Mouse (Mus musculus): ENCODE results near the gene Lrrc58. TPM values are rescaled to one million over a fixed set of nuclear protein-coding genes. Genes with fewer than 3 reads are reported as not detected.

Gene Lrrc58
- polyA plus RNA-seq, 1 experiment from 2014 or later = 52.4 TPM

DNA sequence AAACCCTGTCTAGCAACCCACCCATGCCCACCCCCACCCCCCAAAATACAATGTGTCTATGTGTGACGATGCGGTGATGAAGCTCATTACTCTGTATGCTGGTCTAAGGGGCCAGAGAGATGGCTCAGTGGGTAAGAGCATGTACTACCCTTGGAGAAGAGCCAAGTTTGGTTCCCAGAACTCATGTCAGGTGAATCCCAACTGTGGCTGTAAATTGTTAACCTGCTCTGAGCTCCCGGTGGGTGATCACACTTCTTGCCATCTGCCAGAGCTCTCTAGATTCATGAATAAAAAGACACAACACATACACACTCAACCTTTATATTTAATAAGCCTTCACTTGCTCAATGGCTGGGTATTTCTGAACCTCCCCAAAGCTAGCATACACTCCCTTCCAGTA lies 38.3 kb downstream of the Lrrc58 start:
- H3K27me3 ChIP-seq (replicated peaks) = no peaks in the 10 kb centered on the region
- no peak overlapping the region for H3K27ac ChIP-seq
- H3K9ac ChIP-seq = no peak overlapping the region
- H3K4me3 ChIP-seq (replicated peaks) = no peak overlapping the region
- H3K4me2 ChIP-seq (replicated peaks) = no peak overlapping the region
- WGBS = 88% methylated on average over 3 of the region's 3 CpGs
- H3K4me1 ChIP-seq (replicated peaks) = no peaks in the 10 kb centered on the region
- no peaks in the 10 kb centered on the region for H3K9me3 ChIP-seq
- H3K36me3 ChIP-seq = no peaks in the 10 kb centered on the region
- ATAC-seq = no peak

DNA sequence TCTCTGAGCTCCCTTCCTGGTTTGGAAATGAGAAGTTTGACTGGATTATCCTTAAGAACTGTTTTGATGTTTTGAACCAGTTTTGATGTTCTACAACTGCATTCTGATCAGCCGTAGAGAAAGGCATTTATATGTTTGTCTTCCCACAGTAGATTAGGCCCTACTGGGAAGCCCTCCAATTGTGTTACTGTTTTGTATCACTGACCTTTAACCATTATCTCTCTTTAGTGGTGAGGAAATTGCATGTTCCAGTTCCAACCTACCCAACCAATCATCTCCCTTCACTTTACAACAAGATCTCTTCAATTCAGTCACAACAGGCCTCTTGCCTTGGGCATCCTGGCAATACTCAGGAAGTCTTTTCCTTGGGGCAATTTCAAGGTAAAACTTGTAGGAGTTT lies 42.9 kb downstream of the Lrrc58 start:
- H3K27ac ChIP-seq = no peak overlapping the region
- no peaks in the 10 kb centered on the region for H3K9me3 ChIP-seq
- no peaks in the 10 kb centered on the region; the same call in 1 of the 2 replicates for H3K27me3 ChIP-seq (replicated peaks)
- ATAC-seq = no peak
- H3K9ac ChIP-seq = no peak overlapping the region
- no peaks in the 10 kb centered on the region for H3K4me1 ChIP-seq (replicated peaks)
- H3K4me3 ChIP-seq (replicated peaks) = no peak overlapping the region
- H3K4me2 ChIP-seq (replicated peaks) = no peak overlapping the region
- 69% methylated on average over 1 of the region's 1 CpGs for WGBS
- H3K36me3 ChIP-seq = no peaks in the 10 kb centered on the region

DNA sequence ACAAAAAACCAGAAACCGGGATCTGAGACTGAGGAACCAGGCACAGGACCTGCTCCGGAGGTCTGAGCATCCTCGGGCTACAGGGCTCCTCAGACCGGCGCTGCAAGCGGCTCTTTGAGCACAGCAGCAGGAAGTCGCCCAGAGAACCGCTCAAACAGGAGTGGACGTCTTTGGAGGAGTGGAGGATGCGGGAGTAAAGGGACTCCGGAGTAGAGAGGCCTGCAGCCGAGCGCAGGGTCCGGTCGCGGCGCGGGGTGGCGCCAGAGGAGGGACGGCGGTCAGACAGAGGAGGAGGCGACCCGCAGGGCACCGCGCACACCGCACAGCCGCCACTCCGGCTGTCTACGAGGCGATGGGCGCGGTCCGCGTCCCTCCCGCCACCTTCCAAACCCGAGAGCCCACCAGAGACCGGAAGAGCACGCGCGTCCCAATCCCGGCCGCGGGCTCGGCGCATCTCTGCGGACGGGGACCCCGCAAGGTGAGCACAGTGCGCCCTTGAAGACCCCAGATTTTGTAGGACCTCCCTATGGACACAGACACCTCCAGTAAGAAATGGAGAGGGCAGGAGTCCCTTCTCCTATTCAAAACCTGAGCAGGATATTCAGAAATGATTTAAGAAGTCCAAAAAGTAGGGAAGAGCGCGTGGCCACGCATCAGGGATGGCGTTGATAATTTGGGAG lies 48.1 kb downstream of the Lrrc58 start, which contains the start of gene Gpr156:
Gene Gpr156 (plus strand): TSS at position 359 of the 680 bp plus-strand sequence.
- H3K4me3 ChIP-seq (replicated peaks) = peak within 1 kb of the TSS; percentile 50
- peak within 1 kb of the TSS; percentile 47 for H3K9ac ChIP-seq
- peak; percentile 88 for ATAC-seq
- H3K27me3 ChIP-seq (replicated peaks) = no peaks in the 10 kb centered on the region; the same call in 1 of the 2 replicates
- 2% methylated on average over 52 of the region's 53 CpGs for WGBS
- no peak within 1 kb of the TSS for H3K27ac ChIP-seq
- H3K9me3 ChIP-seq = no peaks in the 10 kb centered on the region
- no peaks in the 10 kb centered on the region for H3K4me1 ChIP-seq (replicated peaks)
- H3K4me2 ChIP-seq (replicated peaks) = peak within 1 kb of the TSS; percentile 97
- no peaks in the 10 kb centered on the region for H3K36me3 ChIP-seq

DNA sequence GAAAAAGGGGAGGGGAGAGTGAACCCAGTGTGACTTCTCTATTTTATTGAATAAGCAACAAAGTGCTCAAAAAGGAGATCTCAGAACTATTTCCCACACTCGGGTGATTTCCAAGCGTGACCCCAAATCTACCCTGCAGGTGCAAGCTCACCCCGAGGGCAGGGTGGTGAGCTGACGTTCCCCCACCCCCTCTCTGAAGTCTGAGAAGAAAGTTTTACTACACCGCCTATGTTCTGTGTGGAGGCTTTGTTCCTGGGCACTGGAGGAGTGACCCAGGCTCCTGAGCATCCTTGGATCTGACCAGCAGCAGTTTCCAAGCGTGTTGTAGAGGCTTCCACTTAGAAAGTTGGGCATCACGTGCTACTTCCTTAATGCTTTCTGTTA lies 48.6 kb downstream of the Lrrc58 start:
- ATAC-seq = no peak
- Histone ChIP-seq H3K9ac (no peak overlapping the region), H3K9me3 (no peaks in the 10 kb centered on the region), H3K4me3 (replicated peaks) (peak overlapping the region; percentile 50; the same call in 1 of the 2 replicates), H3K4me2 (replicated peaks) (peak overlapping the region; percentile 97), H3K27ac (no peak overlapping the region), H3K4me1 (replicated peaks) (no peaks in the 10 kb centered on the region), H3K36me3 (no peaks in the 10 kb centered on the region), H3K27me3 (replicated peaks) (no peaks in the 10 kb centered on the region; the same call in 1 of the 2 replicates)
- WGBS = 24% methylated on average over 7 of the region's 7 CpGs

DNA sequence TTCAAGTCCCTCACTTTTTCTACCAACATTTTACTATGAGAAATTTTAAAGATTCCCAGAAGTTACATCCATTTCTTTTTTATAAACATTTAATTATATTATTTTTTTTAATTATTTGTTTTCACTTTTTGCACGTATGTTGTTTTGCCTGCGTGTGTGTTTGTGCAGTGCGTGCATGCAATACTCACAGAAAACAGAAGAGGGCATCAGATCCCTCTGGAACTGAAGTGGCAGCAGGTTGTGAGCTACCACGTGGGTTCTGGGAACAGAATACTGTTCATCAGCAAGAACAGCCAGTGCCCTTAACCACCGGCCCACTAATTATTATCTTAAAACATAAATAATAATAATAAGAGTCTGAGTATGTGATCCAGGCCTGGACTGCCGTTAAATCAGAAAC lies 50.8 kb downstream of the Lrrc58 start:
- no peaks in the 10 kb centered on the region for H3K4me1 ChIP-seq (replicated peaks)
- H3K9ac ChIP-seq = no peak overlapping the region
- no peak overlapping the region for H3K4me2 ChIP-seq (replicated peaks)
- no peaks in the 10 kb centered on the region for H3K9me3 ChIP-seq
- ATAC-seq = no peak
- no peak overlapping the region for H3K4me3 ChIP-seq (replicated peaks)
- no peaks in the 10 kb centered on the region for H3K36me3 ChIP-seq
- no peaks in the 10 kb centered on the region; the same call in 1 of the 2 replicates for H3K27me3 ChIP-seq (replicated peaks)
- 85% methylated on average over 6 of the region's 6 CpGs for WGBS
- no peak overlapping the region for H3K27ac ChIP-seq

DNA sequence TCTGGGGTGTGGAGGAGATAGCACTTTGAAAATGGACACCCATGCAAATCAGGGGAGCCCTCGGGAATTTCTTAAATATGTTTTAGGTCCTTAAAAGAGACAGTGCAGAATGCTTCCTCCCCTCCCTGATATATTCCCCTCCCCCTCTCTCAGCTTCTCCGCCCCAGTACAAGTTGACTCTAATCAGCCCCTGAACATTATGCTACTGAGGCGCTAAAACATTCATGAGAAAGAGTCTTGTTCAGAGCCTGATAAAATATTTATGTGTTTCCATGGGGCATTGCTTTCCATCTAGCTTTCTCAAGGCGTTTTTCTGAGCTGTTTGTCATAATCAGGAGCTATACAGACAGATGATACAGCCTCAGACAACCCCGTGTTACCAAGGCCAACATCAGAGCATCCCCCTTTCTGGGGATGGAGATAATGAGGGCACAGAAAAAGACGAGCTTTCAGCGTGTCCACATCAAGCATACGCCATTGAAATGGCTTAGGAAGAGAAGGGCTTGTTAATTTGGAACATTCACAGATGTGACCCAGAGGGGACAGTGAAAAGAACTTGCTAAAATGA lies 52.7 kb downstream of the Lrrc58 start:
- ATAC-seq = no peak
- Histone ChIP-seq H3K27me3 (replicated peaks) (no peaks in the 10 kb centered on the region; the same call in 1 of the 2 replicates), H3K27ac (no peak overlapping the region)

DNA sequence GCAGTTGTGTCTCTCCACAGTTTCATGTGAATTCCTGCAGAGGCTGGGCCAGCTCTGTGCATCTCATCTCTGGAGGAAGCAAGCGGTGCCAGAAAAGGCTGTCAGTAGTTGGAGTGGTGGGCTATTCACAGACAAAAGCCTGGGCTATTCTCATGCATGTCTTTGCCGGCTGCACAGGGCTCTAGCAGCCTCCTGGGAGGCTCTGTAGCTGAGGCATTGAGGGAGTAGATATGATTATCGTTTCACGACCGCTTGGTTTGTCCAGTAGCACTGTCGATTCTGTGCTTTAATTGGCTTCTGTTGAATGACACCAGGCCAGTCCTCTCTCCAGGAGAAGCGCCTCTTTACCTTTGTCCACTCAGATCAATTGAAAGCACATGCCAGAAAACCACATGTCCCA lies 57.9 kb downstream of the Lrrc58 start:
- Histone ChIP-seq H3K4me2 (replicated peaks) (no peak overlapping the region), H3K27me3 (replicated peaks) (no peaks in the 10 kb centered on the region), H3K4me3 (replicated peaks) (no peak overlapping the region), H3K27ac (no peak overlapping the region), H3K9ac (no peak overlapping the region), H3K4me1 (replicated peaks) (no peaks in the 10 kb centered on the region), H3K36me3 (no peaks in the 10 kb centered on the region), H3K9me3 (no peaks in the 10 kb centered on the region)
- no peak for ATAC-seq
- WGBS = 67% methylated on average over 7 of the region's 7 CpGs

More for the DNA sequence above, 52.7 kb downstream of the Lrrc58 start:
- H3K9ac ChIP-seq = no peak overlapping the region
- 70% methylated on average over 8 of the region's 8 CpGs for WGBS
- H3K4me1 ChIP-seq (replicated peaks) = no peaks in the 10 kb centered on the region
- H3K4me2 ChIP-seq (replicated peaks) = no peak overlapping the region
- no peaks in the 10 kb centered on the region for H3K9me3 ChIP-seq
- H3K4me3 ChIP-seq (replicated peaks) = no peak overlapping the region
- H3K36me3 ChIP-seq = no peaks in the 10 kb centered on the region

DNA sequence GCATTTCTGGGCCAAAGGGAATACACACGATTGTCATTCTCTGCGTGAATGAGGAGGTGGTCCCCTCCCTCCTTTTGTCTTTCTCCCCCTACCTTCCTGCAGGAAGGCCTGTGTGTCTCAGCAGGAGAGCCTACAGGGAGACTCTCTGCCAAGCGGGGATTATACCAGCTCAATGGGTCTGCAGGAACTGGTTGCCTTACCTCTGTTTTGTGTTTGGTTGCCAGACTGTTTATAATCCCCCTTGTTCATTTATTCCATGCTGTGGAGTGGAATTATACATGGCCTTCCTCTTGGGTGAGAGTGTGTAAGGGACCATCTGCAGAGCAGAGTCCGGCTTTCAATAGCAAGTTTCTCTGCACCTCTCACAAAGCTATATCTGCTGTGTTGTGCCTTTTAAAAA lies 58.9 kb downstream of the Lrrc58 start:
- H3K4me1 ChIP-seq (replicated peaks) = no peaks in the 10 kb centered on the region
- no peak overlapping the region for H3K9ac ChIP-seq
- H3K9me3 ChIP-seq = no peaks in the 10 kb centered on the region
- ATAC-seq = no peak
- WGBS = 64% methylated on average over 4 of the region's 4 CpGs
- H3K4me2 ChIP-seq (replicated peaks) = no peak overlapping the region
- H3K27me3 ChIP-seq (replicated peaks) = no peaks in the 10 kb centered on the region
- H3K27ac ChIP-seq = no peak overlapping the region
- H3K4me3 ChIP-seq (replicated peaks) = no peak overlapping the region
- no peaks in the 10 kb centered on the region for H3K36me3 ChIP-seq

DNA sequence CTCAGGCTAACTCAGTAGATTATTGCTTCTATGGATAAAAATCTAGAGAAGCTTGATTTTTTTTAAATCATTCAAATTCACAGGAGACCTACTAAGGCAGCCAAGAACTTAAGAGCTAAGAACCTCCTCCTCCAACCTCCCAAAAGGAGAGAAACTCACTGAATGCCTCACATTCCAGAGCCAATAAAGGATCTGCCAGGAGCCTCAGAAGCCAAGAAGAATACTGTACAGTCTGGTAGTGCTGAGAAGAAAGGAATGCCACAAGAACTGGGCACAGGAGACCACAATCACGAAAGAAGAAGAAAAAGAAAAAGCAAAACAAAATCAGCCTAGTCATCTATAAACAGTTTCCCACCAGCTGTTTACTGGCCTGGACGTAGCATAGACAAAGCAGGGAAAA lies 60.8 kb downstream of the Lrrc58 start:
- WGBS = 57% methylated on average over 2 of the region's 2 CpGs
- ATAC-seq = no peak

DNA sequence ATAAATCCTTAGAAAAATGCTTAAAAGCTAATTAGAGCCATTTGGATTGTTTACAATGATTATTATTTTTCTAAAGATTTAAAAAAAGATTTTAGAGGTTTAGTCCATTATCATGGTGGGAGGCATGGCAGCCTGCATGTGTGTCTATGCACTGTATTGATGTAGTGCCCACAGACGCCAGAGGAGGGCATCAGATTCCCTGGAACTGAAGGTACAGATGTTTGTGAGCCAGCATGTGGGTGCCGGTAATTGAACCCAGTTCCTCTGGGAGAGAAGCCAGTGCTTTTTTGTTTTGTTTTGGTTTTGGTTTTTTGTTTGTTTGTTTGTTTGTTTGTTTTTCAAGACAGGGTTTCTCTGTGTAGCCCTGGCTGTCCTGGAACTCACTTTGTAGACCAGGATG lies 61.4 kb downstream of the Lrrc58 start:
- H3K27ac ChIP-seq = no peak overlapping the region
- no peaks in the 10 kb centered on the region for H3K27me3 ChIP-seq (replicated peaks)
- H3K9ac ChIP-seq = no peak overlapping the region
- no peak for ATAC-seq
- WGBS = 88% methylated on average over 2 of the region's 2 CpGs
- no peak overlapping the region for H3K4me3 ChIP-seq (replicated peaks)
- no peaks in the 10 kb centered on the region for H3K36me3 ChIP-seq
- H3K9me3 ChIP-seq = no peaks in the 10 kb centered on the region
- no peak overlapping the region for H3K4me2 ChIP-seq (replicated peaks)
- H3K4me1 ChIP-seq (replicated peaks) = no peaks in the 10 kb centered on the region

More for the DNA sequence above, 60.8 kb downstream of the Lrrc58 start:
- no peaks in the 10 kb centered on the region for H3K4me1 ChIP-seq (replicated peaks)
- H3K27me3 ChIP-seq (replicated peaks) = no peaks in the 10 kb centered on the region
- H3K27ac ChIP-seq = no peak overlapping the region
- no peaks in the 10 kb centered on the region for H3K36me3 ChIP-seq
- H3K4me3 ChIP-seq (replicated peaks) = no peak overlapping the region
- no peaks in the 10 kb centered on the region for H3K9me3 ChIP-seq
- no peak overlapping the region for H3K9ac ChIP-seq
- no peak overlapping the region for H3K4me2 ChIP-seq (replicated peaks)

DNA sequence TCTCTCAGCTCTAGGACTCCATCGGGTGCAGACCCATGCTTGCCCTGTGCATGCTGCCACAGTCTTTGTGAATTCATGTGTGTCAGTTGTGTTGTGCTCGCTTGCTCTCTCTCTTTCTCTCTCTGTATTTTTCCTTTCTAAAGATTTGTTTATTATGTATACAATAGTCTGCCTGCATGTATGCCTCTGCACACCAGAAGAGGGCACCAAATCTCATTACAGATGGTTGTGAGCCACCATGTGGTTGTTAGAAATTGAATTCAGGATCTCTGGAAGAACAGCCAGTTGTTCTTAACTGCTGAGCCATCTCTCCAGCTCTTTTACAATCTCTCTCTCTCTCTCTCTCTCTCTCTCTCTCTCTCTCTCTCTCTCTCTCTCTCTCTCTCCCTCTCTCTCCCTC lies 66.7 kb downstream of the Lrrc58 start:
- 83% methylated on average over 2 of the region's 2 CpGs for WGBS
- H3K4me3 ChIP-seq (replicated peaks) = no peak overlapping the region
- no peak for ATAC-seq
- no peak overlapping the region for H3K27ac ChIP-seq
- H3K9me3 ChIP-seq = no peaks in the 10 kb centered on the region
- no peak overlapping the region for H3K9ac ChIP-seq
- no peaks in the 10 kb centered on the region for H3K27me3 ChIP-seq (replicated peaks)
- no peaks in the 10 kb centered on the region for H3K36me3 ChIP-seq
- H3K4me1 ChIP-seq (replicated peaks) = no peaks in the 10 kb centered on the region
- H3K4me2 ChIP-seq (replicated peaks) = no peak overlapping the region

DNA sequence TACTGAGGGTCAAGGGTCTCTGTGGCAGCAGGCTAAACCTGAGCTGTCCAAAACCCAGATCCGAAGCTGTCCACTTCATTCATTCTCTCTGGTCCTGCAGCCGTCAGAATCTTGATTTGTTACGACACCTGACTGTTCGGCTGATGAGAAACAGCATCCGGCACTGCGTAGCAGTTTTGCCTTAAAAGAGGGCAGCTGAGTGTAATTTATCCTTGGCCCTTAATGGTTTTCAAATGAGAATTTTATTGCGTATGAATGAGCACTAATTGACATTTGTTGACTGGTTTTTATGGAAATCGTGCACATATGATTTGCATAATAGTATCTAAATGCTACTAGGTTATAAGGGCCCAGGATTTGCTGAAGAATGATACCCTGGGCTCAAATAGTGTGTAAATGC lies 69.1 kb downstream of the Lrrc58 start:
- 63% methylated on average over 8 of the region's 8 CpGs for WGBS

More for the DNA sequence above, 69.1 kb downstream of the Lrrc58 start:
- Histone ChIP-seq H3K4me2 (replicated peaks) (no peak overlapping the region), H3K4me1 (replicated peaks) (no peaks in the 10 kb centered on the region), H3K4me3 (replicated peaks) (no peak overlapping the region), H3K9ac (no peak overlapping the region), H3K9me3 (no peaks in the 10 kb centered on the region), H3K27me3 (replicated peaks) (no peaks in the 10 kb centered on the region), H3K27ac (no peak overlapping the region), H3K36me3 (no peaks in the 10 kb centered on the region)
- ATAC-seq = no peak
